Mouse (Mus musculus) ES-E14 (cell line): ENCODE results near the gene Vps8. TPM values are rescaled to one million over a fixed set of nuclear protein-coding genes. Genes with fewer than 3 reads are reported as not detected.

ENCODE experiments used
- DNase-seq: peaks from one replicate; pipeline ENCODE4 v3.0.0-alpha.2; 2013; ENCODE audit warnings: low read depth, low spot score
- H3K27ac ChIP-seq: 2 replicates; pipeline ENCODE4 v1.5.1; 2012; ENCODE audit warnings: low read depth, mild to moderate bottlenecking, low read length, moderate library complexity, mixed read lengths; ENCODE audit not compliant: poor library complexity, insufficient read depth, severe bottlenecking
- H3K36me3 ChIP-seq: 2 replicates; pipeline ENCODE4 v1.6.1; 2012; ENCODE audit warnings: mild to moderate bottlenecking, low read length, moderate library complexity, mixed read lengths; ENCODE audit not compliant: control insufficient read depth, poor library complexity, insufficient read depth, severe bottlenecking
- H3K4me1 ChIP-seq, 2 experiments: fragments of 150-350 bp in 1 of 2; sonication (generic) in 1 of 2; 2 replicates each; pipeline ENCODE4 v1.6.1; 2012; ENCODE audit warnings: low read length in 2 of 2, mild to moderate bottlenecking in 1 of 2, mixed read lengths in 1 of 2; ENCODE audit not compliant: control insufficient read depth in 2 of 2, insufficient read depth in 2 of 2, poor library complexity in 1 of 2
- H3K4me3 ChIP-seq, 2 experiments: fragments of 150-350 bp in 1 of 2; sonication (generic) in 1 of 2; 2 replicates each; pipeline ENCODE4 v1.5.1; 2012; ENCODE audit warnings: low read length in 2 of 2, low read depth in 1 of 2, mild to moderate bottlenecking in 1 of 2, mixed read lengths in 1 of 2; ENCODE audit not compliant: insufficient read depth in 1 of 2, poor library complexity in 1 of 2, severe bottlenecking in 1 of 2
- H3K9ac ChIP-seq: 2 replicates; pipeline ENCODE4 v1.6.1; 2012; ENCODE audit warnings: low read depth, mild to moderate bottlenecking, low read length, mixed read lengths; ENCODE audit not compliant: poor library complexity, insufficient read depth, severe bottlenecking
- H3K9me3 ChIP-seq: fragments of 150-350 bp; sonication (generic); 2 replicates; pipeline ENCODE4 v1.6.1; 2012; ENCODE audit warnings: low read depth, mild to moderate bottlenecking, low read length; ENCODE audit not compliant: control insufficient read depth, insufficient read depth
- CHD2 ChIP-seq: IDR thresholded peaks from 2 replicates; pipeline ENCODE4 v1.6.1; 2014; ENCODE audit warnings: mild to moderate bottlenecking, low read depth, low read length, inconsistent platforms
- HCFC1 ChIP-seq: IDR thresholded peaks from 2 replicates; pipeline ENCODE4 v1.6.1; 2012; ENCODE audit warnings: low read length, inconsistent platforms, borderline replicate concordance; ENCODE audit not compliant: insufficient read depth
- MAFK ChIP-seq: IDR thresholded peaks from 2 replicates; pipeline ENCODE4 v1.6.1; 2014; ENCODE audit warnings: mild to moderate bottlenecking, low read depth, low read length, inconsistent platforms; ENCODE audit not compliant: insufficient read depth
- ZC3H11A ChIP-seq: IDR thresholded peaks from 2 replicates; pipeline ENCODE4 v1.6.1; 2012; ENCODE audit warnings: low read depth, mild to moderate bottlenecking, inconsistent platforms, low read length, borderline replicate concordance
- ZNF384 ChIP-seq: IDR thresholded peaks from 2 replicates; pipeline ENCODE4 v1.6.1; 2012; ENCODE audit warnings: low read depth, low read length, inconsistent platforms
- in situ Hi-C, 2 experiments: fragments of 600-800 bp; cut with MboI; formaldehyde crosslinking; loops; one replicate each; pipeline ENCODE4 v1.15.1; 2025; ENCODE audit warnings: low sequenced_read_pairs in 2 of 2, inconsistent platforms in 1 of 2; ENCODE audit not compliant: unreplicated experiment in 2 of 2
- total RNA-seq: library from RNA; depleted of rRNA; stranded (reverse); fragments of 300-350 nt; gene quantifications from 2 replicates; pipeline ENCODE4 v1.2.3, GENCODE M21; 2012

Gene Vps8
- total RNA-seq, 1 experiment = 12.5 TPM

GRCm38 (mm10) chr16:21448464-21448863, 25.5 kb downstream of the Vps8 start:
- DNase-seq = no peak
- Histone ChIP-seq H3K4me1 (no peaks in the 10 kb centered on the region; a peak in 1 of 4 replicates), H3K36me3 (0 out of 2 replicates have a peak, but pooled peaks cover 4% of the 10 kb centered on the region), H3K9me3 (no peaks in the 10 kb centered on the region), H3K27ac (no peak overlapping the region), H3K9ac (no peak overlapping the region), H3K4me3 (no peak overlapping the region)
- TF ChIP-seq MAFK (no peak), HCFC1 (no peak), ZC3H11A (no peak), CHD2 (no peak), ZNF384 (no peak)
- in situ Hi-C loops = no loop called here

- no peak for DNase-seq
- Histone ChIP-seq H3K9me3 (no peaks in the 10 kb centered on the region), H3K27ac (no peak overlapping the region), H3K4me3 (no peak overlapping the region), H3K9ac (no peak overlapping the region), H3K4me1 (no peaks in the 10 kb centered on the region; a peak in 1 of 4 replicates), H3K36me3 (0 out of 2 replicates have a peak, but pooled peaks cover 2% of the 10 kb centered on the region)
- TF ChIP-seq MAFK (no peak), CHD2 (no peak), ZC3H11A (no peak), ZNF384 (no peak), HCFC1 (no peak)
- in situ Hi-C loops = no loop called here
These were observed 27.0 kb downstream of the Vps8 start for GRCm38 (mm10) chr16:21449890-21450289.

- DNase-seq = no peak
- Histone ChIP-seq H3K4me3 (no peak overlapping the region), H3K36me3 (0 out of 2 replicates have a peak, but pooled peaks cover 2% of the 10 kb centered on the region), H3K9ac (no peak overlapping the region), H3K27ac (no peak overlapping the region), H3K4me1 (no peaks in the 10 kb centered on the region; a peak in 1 of 4 replicates), H3K9me3 (no peaks in the 10 kb centered on the region)
- TF ChIP-seq MAFK = no peak
- TF ChIP-seq ZC3H11A = no peak
- no peak for TF ChIP-seq CHD2
- TF ChIP-seq HCFC1 = no peak
- TF ChIP-seq ZNF384 = no peak
- in situ Hi-C loops = no loop called here
These were observed 29.7 kb downstream of the Vps8 start for GRCm38 (mm10) chr16:21452569-21452968.

GRCm38 (mm10) chr16:21457639-21458369, 34.9 kb downstream of the Vps8 start:
- Histone ChIP-seq H3K9ac (no peak overlapping the region), H3K9me3 (no peaks in the 10 kb centered on the region), H3K4me1 (no peaks in the 10 kb centered on the region), H3K4me3 (no peak overlapping the region), H3K36me3 (peaks cover 3% of the 10 kb centered on the region; the same call in 1 of the 2 replicates), H3K27ac (no peak overlapping the region)
- in situ Hi-C loops = no loop called here
- no peak for DNase-seq
- TF ChIP-seq MAFK (no peak), HCFC1 (no peak), ZC3H11A (no peak), CHD2 (no peak), ZNF384 (no peak)

- in situ Hi-C loops = no loop called here
- Histone ChIP-seq H3K9ac (no peak overlapping the region), H3K27ac (no peak overlapping the region; the same call in 1 of the 2 replicates), H3K36me3 (no peaks in the 10 kb centered on the region; the same call in 1 of the 2 replicates), H3K9me3 (no peaks in the 10 kb centered on the region), H3K4me3 (no peak overlapping the region), H3K4me1 (peaks cover 2% of the 10 kb centered on the region in 2 experiments; a peak in 1 of 4 replicates)
- no peak for DNase-seq
- TF ChIP-seq ZC3H11A (no peak), HCFC1 (no peak), MAFK (no peak), ZNF384 (no peak), CHD2 (no peak)
These were observed 43.0 kb downstream of the Vps8 start for GRCm38 (mm10) chr16:21465868-21466267.
